Mouse (Mus musculus) myocyte (in vitro differentiated cells): Measurements from ENCODE around the gene Mrps17.
A peak's percentile ranks its signal among the peaks of the same experiment; 100 is the strongest.

Source experiments
- E2F4 ChIP-seq: IDR thresholded peaks from one replicate; pipeline ENCODE4 v1.6.1; 2011; ENCODE audit warnings: mild to moderate bottlenecking, control low read depth, moderate library complexity; ENCODE audit not compliant: insufficient read depth
- MAX ChIP-seq: IDR thresholded peaks from one replicate; pipeline ENCODE4 v1.6.1; 2011; ENCODE audit warnings: low read depth, mild to moderate bottlenecking, control low read depth
- MYOD1 ChIP-seq, 3 experiments: IDR thresholded peaks; one replicate each; pipeline ENCODE4 v1.6.1; 2011; ENCODE audit warnings: control low read depth in 2 of 3, low read depth in 2 of 3, mild to moderate bottlenecking in 2 of 3, moderate library complexity in 1 of 3; ENCODE audit not compliant: insufficient read length in 2 of 3, control insufficient read depth in 1 of 3
- MYOG ChIP-seq, 3 experiments: IDR thresholded peaks; one replicate each; pipeline ENCODE4 v1.6.1; 2011; ENCODE audit warnings: control low read depth in 2 of 3, low read depth in 2 of 3, mild to moderate bottlenecking in 2 of 3; ENCODE audit not compliant: insufficient read length in 2 of 3, control insufficient read depth in 1 of 3, insufficient read depth in 1 of 3
- POLR2A ChIP-seq: IDR thresholded peaks from one replicate; pipeline ENCODE4 v1.6.1; 2011; ENCODE audit warnings: low read depth, mild to moderate bottlenecking, control low read depth, moderate library complexity; ENCODE audit not compliant: insufficient read length
- POLR2AphosphoS2 ChIP-seq: IDR thresholded peaks from one replicate; pipeline ENCODE4 v1.6.1; 2011; ENCODE audit warnings: low read depth, control low read depth; ENCODE audit not compliant: insufficient read length
- REST ChIP-seq: IDR thresholded peaks from one replicate; pipeline ENCODE4 v1.6.1; 2011; ENCODE audit warnings: mild to moderate bottlenecking, control low read depth, moderate library complexity; ENCODE audit not compliant: insufficient read depth, insufficient read length
- SRF ChIP-seq: IDR thresholded peaks from one replicate; pipeline ENCODE4 v1.6.1; 2011; ENCODE audit warnings: low read depth; ENCODE audit not compliant: control insufficient read depth, insufficient read length
- TCF12 ChIP-seq: IDR thresholded peaks from one replicate; pipeline ENCODE4 v1.6.1; 2011; ENCODE audit warnings: mild to moderate bottlenecking, control low read depth; ENCODE audit not compliant: poor library complexity, insufficient read depth, severe bottlenecking
- TCF3 ChIP-seq: IDR thresholded peaks from one replicate; pipeline ENCODE4 v1.6.1; 2011; ENCODE audit warnings: low read depth, control low read depth; ENCODE audit not compliant: insufficient read length
- USF1 ChIP-seq: IDR thresholded peaks from one replicate; pipeline ENCODE4 v1.6.1; 2011; ENCODE audit warnings: low read depth, mild to moderate bottlenecking, control low read depth, moderate library complexity

DNA sequence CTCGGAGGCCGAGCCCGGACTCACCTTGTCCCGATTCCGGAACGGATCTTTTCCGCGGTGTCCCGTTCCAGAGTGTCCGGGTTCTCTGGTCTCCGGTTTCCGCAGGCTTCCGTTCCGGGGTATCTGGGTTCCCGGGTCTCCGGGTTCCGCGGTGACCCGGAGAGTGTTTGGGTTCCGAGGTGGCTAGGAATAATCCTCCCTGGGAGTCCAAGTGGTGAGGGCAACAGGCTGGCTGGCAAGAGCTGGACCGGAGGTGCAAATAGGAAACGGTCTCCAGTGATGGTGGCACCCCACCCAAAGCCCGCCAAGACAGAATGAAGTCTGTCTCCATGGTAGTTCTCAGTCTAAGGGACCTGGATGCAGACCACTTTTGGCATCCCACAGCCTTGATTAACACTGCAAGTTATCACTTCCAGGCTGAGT is 45.2 kb upstream of the Mrps17 start, which contains the start of gene Zfp11:
- TF ChIP-seq POLR2A (no peak), MYOG (IDR thresholded peaks at IDR 0.05; ENCODE audit: control insufficient read depth in 1 of 3, insufficient read depth in 1 of 3, insufficient read length in 2 of 3, low read depth in 2 of 3) (no peak), TCF12 (no peak), POLR2AphosphoS2 (peak; percentile 76), MAX (no peak), E2F4 (no peak), TCF3 (no peak), SRF (no peak), USF1 (no peak), MYOD1 (IDR thresholded peaks at IDR 0.05; ENCODE audit: control insufficient read depth in 1 of 3, insufficient read length in 2 of 3, low read depth in 2 of 3) (no peak), REST (no peak)
